In genomic region chr17:68176611-68177165, GRCm38 (mm10) we compare ENCODE assay signal across 9 mouse cellular contexts.
DNase-seq lines count a peak whose midpoint lies in the region; ATAC-seq lines count a peak whose summit lies in the region.
"Had no signal": no experiment of that assay in that cellular context is flagged by ENCODE, and none has a peak within 500 bp of the region (broad histone marks: within the 10 kb centered on the region; RNA-seq: fewer than 3 reads in every experiment).

No protein-coding gene starts in this region.

- no peaks in the 10 kb centered on the region for H3K36me3 ChIP-seq in kidney, embryonic 15.5 days
- H3K36me3 ChIP-seq in forebrain, embryonic 14.5 days (ENCODE audit: control insufficient read depth, insufficient read depth, low read length): no peaks in the 10 kb centered on the region
- H3K36me3 ChIP-seq in neural tube, embryonic 11.5 days (ENCODE audit: control insufficient read depth, insufficient read depth, low read length): no peaks in the 10 kb centered on the region

- no peaks in the 10 kb centered on the region for H3K27me3 ChIP-seq in kidney, embryonic 15.5 days
- no peaks in the 10 kb centered on the region for H3K27me3 ChIP-seq in forebrain, embryonic 14.5 days (replicated peaks; ENCODE audit: control insufficient read depth, insufficient read depth, low read length)
- no peaks in the 10 kb centered on the region for H3K27me3 ChIP-seq in neural tube, embryonic 11.5 days (ENCODE audit: control insufficient read depth, insufficient read depth, low read length)

- H3K27ac ChIP-seq in kidney, embryonic 15.5 days: no peak overlapping the region
- H3K27ac ChIP-seq in forebrain, embryonic 14.5 days (ENCODE audit: low read depth, low read length): no peak overlapping the region
- H3K27ac ChIP-seq in neural tube, embryonic 11.5 days (ENCODE audit: low read depth, low read length): no peak overlapping the region

- no peak overlapping the region for H3K4me2 ChIP-seq in kidney, embryonic 15.5 days
- H3K4me2 ChIP-seq in forebrain, embryonic 14.5 days (ENCODE audit: low read length): no peak overlapping the region
- no peak overlapping the region for H3K4me2 ChIP-seq in neural tube, embryonic 11.5 days (ENCODE audit: low read depth)

- no peak overlapping the region for H3K9ac ChIP-seq in kidney, embryonic 15.5 days
- H3K9ac ChIP-seq in forebrain, embryonic 14.5 days (ENCODE audit: low read length): no peak overlapping the region
- no peak overlapping the region for H3K9ac ChIP-seq in neural tube, embryonic 11.5 days (ENCODE audit: low read length)

- no peak overlapping the region for H3K4me3 ChIP-seq in kidney, embryonic 15.5 days (replicated peaks)
- H3K4me3 ChIP-seq in forebrain, embryonic 14.5 days (ENCODE audit: low read depth, low read length): no peak overlapping the region
- H3K4me3 ChIP-seq in neural tube, embryonic 11.5 days (ENCODE audit: low read depth, low read length): no peak overlapping the region
- H3K4me3 ChIP-seq: myocyte had no signal

- peak; percentile 42 for DNase-seq in kidney, adult 18-20 months
- peak; percentile 25 for DNase-seq in MN1 (ENCODE audit: low spot score)
- peak; percentile 82 for DNase-seq in brain, adult 2 months (ENCODE audit: low read depth, low spot score)
- peak; percentile 79 for DNase-seq in forebrain, embryonic 14.5 days (ENCODE audit: low spot score)
- peak; percentile 34 to 46 for DNase-seq in layer of hippocampus, postnatal 14 days (ENCODE audit: low spot score in 2 of 2)
- DNase-seq in neural tube, embryonic 11.5 days (ENCODE audit: low spot score): peak; percentile 53

- 58% methylated on average over 9 of the region's 9 CpGs for whole genome bisulfite sequencing in kidney, embryonic 15.5 days
- WGBS in forebrain, embryonic 14.5 days: 67% methylated on average over 9 of the region's 9 CpGs
- WGBS in neural tube, embryonic 11.5 days: 63% methylated on average over 9 of the region's 9 CpGs

- H3K4me1 ChIP-seq in kidney, embryonic 15.5 days: no peaks in the 10 kb centered on the region
- H3K4me1 ChIP-seq in forebrain, embryonic 14.5 days (ENCODE audit: control insufficient read depth, insufficient read depth, low read length): no peaks in the 10 kb centered on the region
- no peaks in the 10 kb centered on the region for H3K4me1 ChIP-seq in neural tube, embryonic 11.5 days (ENCODE audit: control insufficient read depth, insufficient read depth, low read length)

- no peak for ATAC-seq in kidney, embryonic 15.5 days (replicated peaks; ENCODE audit: low FRiP score)
- no peak for ATAC-seq in forebrain, embryonic 14.5 days
- no peak for ATAC-seq in neural tube, embryonic 11.5 days (ENCODE audit: insufficient read depth, low FRiP score, low TSS enrichment)
- ATAC-seq in monocyte, adult 5-6 weeks (replicated peaks; ENCODE audit: insufficient number of reproducible peaks, low FRiP score, low TSS enrichment, poor library complexity, severe bottlenecking): no peak

- no peaks in the 10 kb centered on the region for H3K9me3 ChIP-seq in kidney, embryonic 15.5 days (replicated peaks)
- no peaks in the 10 kb centered on the region for H3K9me3 ChIP-seq in forebrain, embryonic 14.5 days (replicated peaks; ENCODE audit: control insufficient read depth, low read length)
- H3K9me3 ChIP-seq in neural tube, embryonic 11.5 days (ENCODE audit: control insufficient read depth, low read length): no peaks in the 10 kb centered on the region

Comparison
In these comparisons a context has a peak if more than half of its experiments do, and no peak if none do; other contexts are left out.
1. DNase-seq: peak in every context shown above with its lines; median percentile 82 in brain, adult 2 months; 79 in forebrain, embryonic 14.5 days; 53 in neural tube, embryonic 11.5 days; 42 in kidney, adult 18-20 months; 40 in layer of hippocampus, postnatal 14 days; 25 in MN1.